Mouse (Mus musculus) heart, embryonic 12.5 days (tissue): ENCODE measurements at regions not wholly inside any gene's neighbourhood (a gene's known extent, or its start where the extent isn't known, plus 50 kb on each side); places are given as distances from the start of the nearest gene placed in this dataset.

ENCODE experiments used
- ATAC-seq: fragments of 200-750 bp; cut with Nextera tagmentation; 2 replicates; pipeline ENCODE4 v1.8.0; 2017; ENCODE audit warnings: moderate TSS enrichment, moderate library complexity; ENCODE audit not compliant: insufficient number of reproducible peaks, low FRiP score
- H3K27ac ChIP-seq: fragments of 300-500 bp; sonication (generic); 2 replicates; pipeline ENCODE4 v1.5.1; 2016; ENCODE audit warnings: mild to moderate bottlenecking, moderate library complexity; ENCODE audit not compliant: poor library complexity, severe bottlenecking
- H3K27me3 ChIP-seq: fragments of 300-500 bp; sonication (generic); replicated peaks from 2 replicates; pipeline ENCODE4 v1.6.1; 2016; ENCODE audit warnings: mild to moderate bottlenecking, moderate library complexity
- H3K36me3 ChIP-seq: fragments of 300-500 bp; sonication (generic); 2 replicates; pipeline ENCODE4 v1.6.1; 2016; ENCODE audit warnings: mild to moderate bottlenecking, moderate library complexity
- H3K4me1 ChIP-seq: fragments of 300-500 bp; sonication (generic); replicated peaks from 2 replicates; pipeline ENCODE4 v1.6.1; 2016; ENCODE audit warnings: mild to moderate bottlenecking
- H3K4me2 ChIP-seq: fragments of 300-500 bp; sonication (generic); 2 replicates; pipeline ENCODE4 v1.6.1; 2016; ENCODE audit warnings: mild to moderate bottlenecking, moderate library complexity
- H3K4me3 ChIP-seq: fragments of 300-500 bp; sonication (generic); 2 replicates; pipeline ENCODE4 v1.5.1; 2016; ENCODE audit warnings: mild to moderate bottlenecking
- H3K9ac ChIP-seq: fragments of 300-500 bp; sonication (generic); 2 replicates; pipeline ENCODE4 v1.6.1; 2016; ENCODE audit warnings: mild to moderate bottlenecking, moderate library complexity
- H3K9me3 ChIP-seq: fragments of 300-500 bp; sonication (generic); replicated peaks from 2 replicates; pipeline ENCODE4 v1.6.1; 2016; ENCODE audit warnings: mild to moderate bottlenecking, moderate library complexity
- WGBS: fragments of 180-500 bp; shearing (Covaris S2); methylation state at CpG from one replicate; pipeline ENCODE4 v1.1.7; 2016; 5-methylcytosine and 5-hydroxymethylcytosine counted together

GRCm38 (mm10) chr11:65638211-65638610 is 149.9 kb downstream of the Map2k4 start:
- H3K9ac ChIP-seq = no peak overlapping the region
- WGBS = 81% methylated on average over 2 of the region's 2 CpGs
- H3K4me3 ChIP-seq = no peak overlapping the region
- no peak overlapping the region for H3K4me2 ChIP-seq
- no peaks in the 10 kb centered on the region for H3K9me3 ChIP-seq
- no peaks in the 10 kb centered on the region for H3K27me3 ChIP-seq
- no peak overlapping the region for H3K27ac ChIP-seq
- H3K4me1 ChIP-seq = peaks cover 35% of the 10 kb centered on the region
- ATAC-seq = no peak
- H3K36me3 ChIP-seq = no peaks in the 10 kb centered on the region

- no peak for ATAC-seq
- H3K4me1 ChIP-seq = peaks cover 35% of the 10 kb centered on the region
- WGBS = 71% methylated on average over 3 of the region's 3 CpGs
- no peak overlapping the region for H3K4me3 ChIP-seq
- H3K4me2 ChIP-seq = no peak overlapping the region
- H3K27ac ChIP-seq = no peak overlapping the region
- no peak overlapping the region for H3K9ac ChIP-seq
- H3K36me3 ChIP-seq = no peaks in the 10 kb centered on the region
- H3K9me3 ChIP-seq = no peaks in the 10 kb centered on the region
- no peaks in the 10 kb centered on the region for H3K27me3 ChIP-seq
Measured at GRCm38 (mm10) chr11:65637206-65637605, 150.9 kb downstream of the Map2k4 start.

GRCm38 (mm10) chr11:65635307-65635706 is 152.8 kb downstream of the Map2k4 start:
- Histone ChIP-seq H3K4me2 (no peak overlapping the region), H3K27ac (peak overlapping the region; percentile 74), H3K27me3 (no peaks in the 10 kb centered on the region), H3K9ac (no peak overlapping the region), H3K4me3 (no peak overlapping the region), H3K36me3 (no peaks in the 10 kb centered on the region), H3K9me3 (no peaks in the 10 kb centered on the region), H3K4me1 (peaks cover 41% of the 10 kb centered on the region)
- peak; percentile 42; the same call in 1 of the 2 replicates for ATAC-seq
- WGBS = 22% methylated on average over 4 of the region's 4 CpGs

GRCm38 (mm10) chr11:65631164-65631563 is 156.9 kb downstream of the Map2k4 start:
- H3K9me3 ChIP-seq = no peaks in the 10 kb centered on the region; the same call in 1 of the 2 replicates
- WGBS = 38% methylated on average over 3 of the region's 3 CpGs
- no peak overlapping the region for H3K27ac ChIP-seq
- H3K9ac ChIP-seq = no peak overlapping the region
- H3K4me1 ChIP-seq = peaks cover 23% of the 10 kb centered on the region
- no peak overlapping the region for H3K4me2 ChIP-seq
- H3K36me3 ChIP-seq = no peaks in the 10 kb centered on the region
- no peak for ATAC-seq
- H3K27me3 ChIP-seq = no peaks in the 10 kb centered on the region
- no peak overlapping the region for H3K4me3 ChIP-seq

- WGBS = 93% methylated on average over 1 of the region's 1 CpGs
- Histone ChIP-seq H3K27ac (no peak overlapping the region), H3K4me3 (no peak overlapping the region), H3K4me2 (no peak overlapping the region), H3K36me3 (no peaks in the 10 kb centered on the region), H3K9me3 (no peaks in the 10 kb centered on the region; the same call in 1 of the 2 replicates), H3K27me3 (no peaks in the 10 kb centered on the region), H3K4me1 (peaks cover 17% of the 10 kb centered on the region), H3K9ac (no peak overlapping the region)
- ATAC-seq = no peak
Measured at GRCm38 (mm10) chr11:65630436-65630835, 157.7 kb downstream of the Map2k4 start.

- Histone ChIP-seq H3K9ac (no peak overlapping the region), H3K4me3 (no peak overlapping the region), H3K4me2 (no peak overlapping the region), H3K4me1 (peaks cover 10% of the 10 kb centered on the region; the same call in 1 of the 2 replicates), H3K27ac (no peak overlapping the region), H3K36me3 (no peaks in the 10 kb centered on the region), H3K9me3 (no peaks in the 10 kb centered on the region; the same call in 1 of the 2 replicates), H3K27me3 (no peaks in the 10 kb centered on the region)
- ATAC-seq = no peak
- WGBS = 56% methylated on average over 5 of the region's 5 CpGs
Measured at GRCm38 (mm10) chr11:65629320-65629719, 158.8 kb downstream of the Map2k4 start.

- Histone ChIP-seq H3K9me3 (no peaks in the 10 kb centered on the region), H3K4me2 (no peak overlapping the region), H3K27me3 (no peaks in the 10 kb centered on the region), H3K4me1 (no peaks in the 10 kb centered on the region), H3K36me3 (no peaks in the 10 kb centered on the region), H3K27ac (no peak overlapping the region), H3K9ac (no peak overlapping the region), H3K4me3 (no peak overlapping the region)
- 88% methylated on average over 4 of the region's 4 CpGs for WGBS
- no peak for ATAC-seq
Measured at GRCm38 (mm10) chr11:65618976-65619375, 169.1 kb downstream of the Map2k4 start.

- 89% methylated on average over 3 of the region's 3 CpGs for WGBS
- Histone ChIP-seq H3K9ac (no peak overlapping the region), H3K4me2 (no peak overlapping the region), H3K27ac (no peak overlapping the region), H3K4me1 (no peaks in the 10 kb centered on the region), H3K9me3 (no peaks in the 10 kb centered on the region), H3K27me3 (no peaks in the 10 kb centered on the region), H3K4me3 (no peak overlapping the region), H3K36me3 (no peaks in the 10 kb centered on the region)
- ATAC-seq = no peak
Measured at GRCm38 (mm10) chr11:65610536-65610935, 177.6 kb downstream of the Map2k4 start.

- Histone ChIP-seq H3K36me3 (no peaks in the 10 kb centered on the region), H3K4me3 (no peak overlapping the region), H3K27ac (no peak overlapping the region), H3K9ac (no peak overlapping the region), H3K27me3 (no peaks in the 10 kb centered on the region), H3K4me1 (no peaks in the 10 kb centered on the region), H3K4me2 (no peak overlapping the region), H3K9me3 (no peaks in the 10 kb centered on the region)
- 72% methylated on average over 4 of the region's 4 CpGs for WGBS
- ATAC-seq = no peak
Measured at GRCm38 (mm10) chr11:65609056-65609455, 179.0 kb downstream of the Map2k4 start.

- no peaks in the 10 kb centered on the region for H3K9me3 ChIP-seq
Measured at GRCm38 (mm10) chr11:65597298-65598076, 190.6 kb downstream of the Map2k4 start.

GRCm38 (mm10) chr11:65588491-65588890 is 199.6 kb downstream of the Map2k4 start:
- no peak overlapping the region for H3K4me3 ChIP-seq
- H3K4me1 ChIP-seq = no peaks in the 10 kb centered on the region
- H3K9me3 ChIP-seq = no peaks in the 10 kb centered on the region
- WGBS = 71% methylated on average over 3 of the region's 3 CpGs
- H3K4me2 ChIP-seq = no peak overlapping the region
- H3K9ac ChIP-seq = no peak overlapping the region
- no peak overlapping the region for H3K27ac ChIP-seq
- no peak for ATAC-seq
- H3K27me3 ChIP-seq = no peaks in the 10 kb centered on the region
- no peaks in the 10 kb centered on the region for H3K36me3 ChIP-seq

More at GRCm38 (mm10) chr11:65597298-65598076, 190.6 kb downstream of the Map2k4 start:
- Histone ChIP-seq H3K27me3 (no peaks in the 10 kb centered on the region), H3K9ac (no peak overlapping the region), H3K4me2 (no peak overlapping the region), H3K4me3 (no peak overlapping the region), H3K4me1 (0 out of 2 replicates have a peak, but pooled peaks cover 3% of the 10 kb centered on the region), H3K36me3 (no peaks in the 10 kb centered on the region), H3K27ac (no peak overlapping the region)
- WGBS = 78% methylated on average over 2 of the region's 2 CpGs
- ATAC-seq = no peak

GRCm38 (mm10) chr11:65567831-65568230 is 220.3 kb downstream of the Map2k4 start:
- Histone ChIP-seq H3K9ac (no peak overlapping the region), H3K27me3 (no peaks in the 10 kb centered on the region), H3K27ac (no peak overlapping the region), H3K4me1 (no peaks in the 10 kb centered on the region), H3K36me3 (no peaks in the 10 kb centered on the region), H3K9me3 (peaks cover 4% of the 10 kb centered on the region; the same call in 1 of the 2 replicates), H3K4me2 (no peak overlapping the region), H3K4me3 (no peak overlapping the region)
- ATAC-seq = no peak
- WGBS = 81% methylated on average over 9 of the region's 9 CpGs
